Mouse (Mus musculus): ENCODE measurements around the gene Art1. TPM values are rescaled to one million over a fixed set of nuclear protein-coding genes. Genes with fewer than 3 reads are reported as not detected.

The Art1 gene
- polyA plus RNA-seq, 1 experiment from 2014 or later = 5.0 TPM

DNA sequence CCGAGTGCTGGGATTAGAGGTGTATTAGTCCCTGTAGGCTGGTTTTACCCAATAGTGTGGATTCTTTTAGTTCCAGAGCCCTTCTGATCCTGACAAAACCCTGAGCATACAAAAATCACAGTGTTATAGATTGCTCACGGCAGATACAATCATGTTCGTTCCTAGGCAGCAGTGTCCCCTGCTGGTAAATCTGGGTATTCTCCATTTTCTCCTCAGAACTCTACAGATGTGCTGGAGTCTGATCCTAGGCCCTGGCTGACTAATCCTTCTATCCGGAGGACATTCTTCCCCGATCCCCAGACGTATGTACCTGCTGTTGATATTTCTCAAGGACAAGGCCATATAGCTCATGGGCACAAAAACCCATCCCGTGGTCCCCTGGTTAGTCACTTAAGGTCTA, 23.0 kb upstream of the Art1 start:
- Histone ChIP-seq H3K9me3 (replicated peaks; ENCODE audit: control insufficient read depth, low read length) (no peaks in the 10 kb centered on the region), H3K36me3 (ENCODE audit: control insufficient read depth, insufficient read depth) (peaks cover 60% of the 10 kb centered on the region), H3K27ac (ENCODE audit: low read length) (no peak overlapping the region), H3K4me2 (ENCODE audit: low read depth, low read length) (no peak overlapping the region), H3K9ac (ENCODE audit: low read length) (no peak overlapping the region), H3K4me1 (ENCODE audit: control insufficient read depth, insufficient read depth, low read length) (no peaks in the 10 kb centered on the region), H3K4me3 (ENCODE audit: low read length) (no peak overlapping the region), H3K27me3 (ENCODE audit: control insufficient read depth, insufficient read depth, low read length) (no peaks in the 10 kb centered on the region)
- ATAC-seq (replicated peaks; ENCODE audit: extremely low read depth, insufficient read depth, low FRiP score) = no peak
- 76% methylated on average over 7 of the region's 7 CpGs for WGBS

DNA sequence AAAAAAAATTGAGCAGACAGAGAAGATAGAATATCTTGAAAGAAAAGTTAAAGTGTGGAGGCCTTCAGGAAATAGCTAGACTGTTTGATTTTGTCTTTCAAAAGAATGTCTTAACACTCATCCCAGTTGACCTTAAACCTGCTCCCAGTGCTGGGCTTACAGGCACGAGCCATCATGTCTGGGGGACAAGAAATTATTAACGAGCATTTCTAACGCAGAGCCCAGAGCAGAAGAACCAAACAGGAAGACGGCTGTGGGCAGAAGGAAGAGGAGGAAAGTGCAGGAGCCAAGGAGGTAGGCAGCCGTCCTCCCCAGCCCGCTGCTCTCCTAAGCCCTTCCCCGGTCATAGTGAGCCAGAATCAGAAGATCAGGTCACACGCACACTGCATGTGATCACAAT, 21.2 kb upstream of the Art1 start:
- peaks cover 51% of the 10 kb centered on the region for H3K36me3 ChIP-seq (ENCODE audit: control insufficient read depth, insufficient read depth)
- no peak overlapping the region for H3K4me2 ChIP-seq (ENCODE audit: low read depth, low read length)
- H3K9me3 ChIP-seq (replicated peaks; ENCODE audit: control insufficient read depth, low read length) = no peaks in the 10 kb centered on the region
- no peak overlapping the region for H3K4me3 ChIP-seq (ENCODE audit: low read length)
- ATAC-seq (replicated peaks; ENCODE audit: extremely low read depth, insufficient read depth, low FRiP score) = no peak
- H3K4me1 ChIP-seq (ENCODE audit: control insufficient read depth, insufficient read depth, low read length) = no peaks in the 10 kb centered on the region
- H3K27me3 ChIP-seq (ENCODE audit: control insufficient read depth, insufficient read depth, low read length) = no peaks in the 10 kb centered on the region
- H3K9ac ChIP-seq (ENCODE audit: low read length) = no peak overlapping the region
- WGBS = 87% methylated on average over 8 of the region's 8 CpGs
- H3K27ac ChIP-seq (ENCODE audit: low read length) = no peak overlapping the region

DNA sequence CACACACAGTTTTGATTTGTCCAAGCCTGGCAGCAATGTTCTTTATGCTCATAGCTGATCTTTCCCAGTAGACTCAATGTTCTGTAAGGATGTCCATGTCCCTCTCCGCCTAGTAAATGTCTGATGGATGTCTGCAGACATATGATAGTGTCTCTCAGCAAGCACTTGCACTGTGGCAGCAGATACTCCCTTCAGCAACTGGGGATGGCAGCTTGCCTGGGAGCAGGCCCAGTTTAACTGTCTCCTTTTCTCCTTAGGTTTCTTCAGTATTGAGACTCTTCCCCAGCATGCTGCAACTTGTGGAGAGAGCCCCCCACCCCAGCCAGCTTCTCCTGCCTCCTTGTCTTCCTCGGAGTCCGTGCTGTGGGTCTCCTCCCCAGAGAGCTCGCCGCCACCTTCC, 19.8 kb upstream of the Art1 start:
- WGBS = 89% methylated on average over 5 of the region's 5 CpGs
- no peaks in the 10 kb centered on the region for H3K27me3 ChIP-seq (ENCODE audit: control insufficient read depth, insufficient read depth, low read length)
- peaks cover 41% of the 10 kb centered on the region for H3K36me3 ChIP-seq (ENCODE audit: control insufficient read depth, insufficient read depth)
- no peaks in the 10 kb centered on the region for H3K9me3 ChIP-seq (replicated peaks; ENCODE audit: control insufficient read depth, low read length)
- no peak for ATAC-seq (replicated peaks; ENCODE audit: extremely low read depth, insufficient read depth, low FRiP score)
- H3K4me3 ChIP-seq (ENCODE audit: low read length) = no peak overlapping the region
- H3K4me2 ChIP-seq (ENCODE audit: low read depth, low read length) = no peak overlapping the region
- no peak overlapping the region for H3K27ac ChIP-seq (ENCODE audit: low read length)
- no peaks in the 10 kb centered on the region for H3K4me1 ChIP-seq (ENCODE audit: control insufficient read depth, insufficient read depth, low read length)
- H3K9ac ChIP-seq (ENCODE audit: low read length) = no peak overlapping the region

DNA sequence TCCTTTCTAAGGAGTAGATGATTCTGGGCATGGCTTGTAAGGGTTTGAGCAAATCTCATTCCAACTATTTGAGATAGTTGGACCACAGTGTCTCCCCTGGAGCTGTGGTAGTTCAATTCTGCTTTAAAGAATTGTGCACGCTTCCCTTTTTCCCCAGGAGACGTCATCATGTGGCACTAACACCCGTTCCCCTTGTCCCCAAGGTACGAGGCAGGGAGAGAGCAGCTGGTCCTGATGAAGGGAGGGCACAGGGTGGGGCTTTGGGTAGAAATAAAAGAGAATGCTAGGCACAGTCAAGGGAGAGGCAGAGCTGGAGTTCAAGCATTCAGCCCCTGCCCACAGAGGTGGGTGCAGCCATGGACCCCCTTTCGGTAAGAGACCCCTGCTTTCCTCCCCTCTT, 18.7 kb upstream of the Art1 start, which contains the start of gene Trpc2:
Gene Trpc2 (plus strand): TSS at position 301 of the 400 bp plus-strand sequence.
- no peak for ATAC-seq (replicated peaks; ENCODE audit: extremely low read depth, insufficient read depth, low FRiP score)
- H3K9ac ChIP-seq (ENCODE audit: low read length) = no peak within 1 kb of the TSS
- no peak within 1 kb of the TSS for H3K27ac ChIP-seq (ENCODE audit: low read length)
- H3K9me3 ChIP-seq (replicated peaks; ENCODE audit: control insufficient read depth, low read length) = no peaks in the 10 kb centered on the region
- H3K36me3 ChIP-seq (ENCODE audit: control insufficient read depth, insufficient read depth) = peaks cover 31% of the 10 kb centered on the region
- H3K4me1 ChIP-seq (ENCODE audit: control insufficient read depth, insufficient read depth, low read length) = no peaks in the 10 kb centered on the region
- no peaks in the 10 kb centered on the region for H3K27me3 ChIP-seq (ENCODE audit: control insufficient read depth, insufficient read depth, low read length)
- no peak within 1 kb of the TSS for H3K4me2 ChIP-seq (ENCODE audit: low read depth, low read length)
- H3K4me3 ChIP-seq (ENCODE audit: low read length) = no peak within 1 kb of the TSS
- WGBS = 84% methylated on average over 5 of the region's 5 CpGs

DNA sequence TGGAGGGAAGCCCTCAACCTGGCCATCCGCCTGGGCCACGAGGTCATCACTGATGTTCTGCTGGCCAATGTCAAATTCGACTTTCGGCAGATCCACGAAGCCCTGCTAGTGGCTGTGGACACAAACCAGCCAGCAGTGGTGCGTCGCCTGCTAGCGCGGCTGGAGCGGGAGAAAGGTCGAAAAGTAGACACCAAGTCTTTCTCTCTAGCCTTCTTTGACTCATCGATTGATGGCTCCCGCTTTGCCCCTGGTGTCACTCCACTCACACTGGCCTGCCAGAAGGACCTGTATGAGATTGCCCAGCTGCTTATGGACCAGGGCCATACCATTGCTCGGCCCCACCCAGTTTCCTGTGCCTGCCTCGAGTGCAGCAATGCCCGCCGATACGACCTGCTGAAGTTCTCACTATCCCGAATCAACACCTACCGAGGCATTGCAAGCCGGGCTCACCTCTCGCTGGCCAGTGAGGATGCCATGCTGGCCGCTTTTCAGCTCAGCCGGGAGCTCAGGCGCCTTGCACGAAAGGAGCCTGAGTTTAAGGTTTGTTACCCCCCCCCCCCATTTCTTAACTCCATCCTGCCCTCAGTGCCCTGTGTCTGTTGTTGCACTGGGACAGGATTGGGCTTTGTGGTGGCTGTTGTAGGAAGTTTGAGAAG, 17.4 kb upstream of the Art1 start:
- 78% methylated on average over 26 of the region's 26 CpGs for WGBS
- no peak for ATAC-seq (replicated peaks; ENCODE audit: extremely low read depth, insufficient read depth, low FRiP score)
- peaks cover 26% of the 10 kb centered on the region for H3K36me3 ChIP-seq (ENCODE audit: control insufficient read depth, insufficient read depth)

DNA sequence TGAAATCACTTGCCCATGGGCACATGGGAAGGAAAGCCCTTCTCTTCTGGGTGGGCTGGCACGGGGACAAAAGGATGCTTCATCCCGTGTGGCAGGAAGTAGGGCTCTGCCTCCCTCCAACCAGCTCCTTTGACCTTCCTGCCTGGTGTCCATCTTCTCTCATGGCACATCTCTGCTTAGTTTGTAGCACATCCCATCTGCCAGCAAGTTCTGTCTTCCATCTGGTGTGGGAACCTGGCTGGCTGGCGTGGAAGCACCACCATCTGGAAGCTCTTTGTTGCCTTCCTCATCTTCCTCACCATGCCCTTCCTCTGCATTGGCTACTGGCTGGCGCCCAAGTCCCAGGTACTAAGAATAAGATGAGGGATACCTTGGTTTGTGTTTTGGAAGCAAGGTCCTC, 14.2 kb upstream of the Art1 start:
- Histone ChIP-seq H3K27me3 (ENCODE audit: control insufficient read depth, insufficient read depth, low read length) (no peaks in the 10 kb centered on the region), H3K27ac (ENCODE audit: low read length) (no peak overlapping the region), H3K4me3 (ENCODE audit: low read length) (no peak overlapping the region), H3K9me3 (replicated peaks; ENCODE audit: control insufficient read depth, low read length) (no peaks in the 10 kb centered on the region; the same call in 1 of the 2 replicates), H3K4me2 (ENCODE audit: low read depth, low read length) (no peak overlapping the region), H3K4me1 (ENCODE audit: control insufficient read depth, insufficient read depth, low read length) (no peaks in the 10 kb centered on the region), H3K36me3 (ENCODE audit: control insufficient read depth, insufficient read depth) (peaks cover 9% of the 10 kb centered on the region), H3K9ac (ENCODE audit: low read length) (no peak overlapping the region)
- no peak for ATAC-seq (replicated peaks; ENCODE audit: extremely low read depth, insufficient read depth, low FRiP score)
- 94% methylated on average over 4 of the region's 4 CpGs for WGBS

More for the DNA sequence above, 17.4 kb upstream of the Art1 start:
- H3K27ac ChIP-seq (ENCODE audit: low read length) = no peak overlapping the region
- H3K4me3 ChIP-seq (ENCODE audit: low read length) = no peak overlapping the region
- H3K9ac ChIP-seq (ENCODE audit: low read length) = no peak overlapping the region
- H3K4me1 ChIP-seq (ENCODE audit: control insufficient read depth, insufficient read depth, low read length) = no peaks in the 10 kb centered on the region
- H3K27me3 ChIP-seq (ENCODE audit: control insufficient read depth, insufficient read depth, low read length) = no peaks in the 10 kb centered on the region
- H3K4me2 ChIP-seq (ENCODE audit: low read depth, low read length) = no peak overlapping the region
- H3K9me3 ChIP-seq (replicated peaks; ENCODE audit: control insufficient read depth, low read length) = no peaks in the 10 kb centered on the region

DNA sequence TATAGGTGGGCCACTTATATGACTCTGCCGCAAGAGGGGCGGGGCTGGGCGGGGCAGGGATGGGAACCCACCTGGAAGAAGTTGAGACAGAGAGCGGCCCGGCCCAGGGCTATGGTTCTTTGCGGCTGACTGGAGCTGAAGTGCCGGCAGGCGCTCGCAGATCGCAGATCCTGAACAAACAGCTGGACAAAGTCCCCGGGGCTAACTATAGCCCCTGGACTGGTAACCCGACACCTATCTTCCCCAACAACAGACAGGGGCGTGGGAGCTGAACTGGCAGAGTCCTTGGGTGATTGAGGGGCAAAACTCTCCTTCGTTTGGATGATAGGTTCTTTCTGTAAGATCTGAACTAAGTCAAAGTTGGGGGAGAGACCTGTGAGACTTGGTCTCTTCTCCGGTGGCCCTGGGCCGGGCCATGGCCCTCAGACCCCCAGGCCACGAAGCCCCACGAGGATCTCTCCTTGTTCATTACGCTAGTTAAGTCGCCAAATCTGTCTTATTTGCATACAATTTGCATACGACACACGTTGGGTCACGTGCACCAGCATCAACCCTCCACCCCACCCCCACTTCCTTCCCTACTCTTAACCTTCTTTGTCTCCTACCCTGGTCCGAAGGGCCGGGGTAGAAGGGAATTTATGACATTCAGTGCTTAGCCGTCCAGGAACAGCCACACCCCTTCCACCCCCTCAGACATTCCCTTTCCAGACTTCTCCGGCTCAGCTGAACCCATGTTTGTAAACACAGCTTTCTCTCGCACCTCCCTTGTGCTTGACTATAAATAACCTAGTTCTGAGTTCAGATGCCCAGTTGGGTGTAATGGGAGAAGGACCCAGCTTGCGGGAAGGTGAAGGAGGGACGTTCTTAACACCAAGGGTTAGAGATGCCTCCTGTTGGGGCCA, 1.5 kb upstream of the Art1 start:
- Histone ChIP-seq H3K4me1 (ENCODE audit: control insufficient read depth, insufficient read depth, low read length) (peaks cover 17% of the 10 kb centered on the region), H3K27me3 (ENCODE audit: control insufficient read depth, insufficient read depth, low read length) (no peaks in the 10 kb centered on the region), H3K9ac (ENCODE audit: low read length) (peak overlapping the region; percentile 11), H3K27ac (ENCODE audit: low read length) (0 out of 2 replicates have a peak overlapping the region, but pooled peaks have one; percentile 25), H3K9me3 (replicated peaks; ENCODE audit: control insufficient read depth, low read length) (no peaks in the 10 kb centered on the region), H3K36me3 (ENCODE audit: control insufficient read depth, insufficient read depth) (no peaks in the 10 kb centered on the region), H3K4me2 (ENCODE audit: low read depth, low read length) (peak overlapping the region; percentile 60), H3K4me3 (ENCODE audit: low read length) (peak overlapping the region; percentile 30)
- 6% methylated on average over 30 of the region's 30 CpGs for WGBS
- ATAC-seq (replicated peaks; ENCODE audit: extremely low read depth, insufficient read depth, low FRiP score) = peak; percentile 55

DNA sequence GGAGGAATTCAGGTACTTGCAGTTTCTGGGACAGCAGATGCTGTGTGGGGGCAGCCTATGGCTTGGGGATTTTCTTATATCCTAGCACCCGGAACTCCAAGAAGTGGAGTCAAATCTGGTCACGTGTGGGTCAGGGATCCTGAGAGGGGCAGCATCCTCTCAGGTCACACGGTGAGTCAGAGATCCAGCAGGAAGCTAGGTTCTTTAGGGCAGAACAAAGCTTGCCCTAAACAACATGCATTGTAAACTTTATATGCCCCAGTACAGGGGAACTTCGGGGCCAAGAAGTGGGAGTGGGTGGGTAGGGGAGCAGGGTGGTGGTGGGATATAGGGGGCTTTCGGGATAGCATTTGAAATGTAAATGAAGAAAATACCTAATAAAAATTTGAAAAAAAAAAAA, 675 bp upstream of the Art1 start:
- Histone ChIP-seq H3K36me3 (ENCODE audit: control insufficient read depth, insufficient read depth) (no peaks in the 10 kb centered on the region), H3K27ac (ENCODE audit: low read length) (0 out of 2 replicates have a peak overlapping the region, but pooled peaks have one; percentile 25), H3K4me2 (ENCODE audit: low read depth, low read length) (no peak overlapping the region), H3K9me3 (replicated peaks; ENCODE audit: control insufficient read depth, low read length) (no peaks in the 10 kb centered on the region), H3K27me3 (ENCODE audit: control insufficient read depth, insufficient read depth, low read length) (no peaks in the 10 kb centered on the region), H3K4me1 (ENCODE audit: control insufficient read depth, insufficient read depth, low read length) (peaks cover 17% of the 10 kb centered on the region), H3K4me3 (ENCODE audit: low read length) (no peak overlapping the region), H3K9ac (ENCODE audit: low read length) (peak overlapping the region; percentile 21; the same call in 1 of the 2 replicates)
- 69% methylated on average over 5 of the region's 5 CpGs for WGBS
- no peak for ATAC-seq (replicated peaks; ENCODE audit: extremely low read depth, insufficient read depth, low FRiP score)

DNA sequence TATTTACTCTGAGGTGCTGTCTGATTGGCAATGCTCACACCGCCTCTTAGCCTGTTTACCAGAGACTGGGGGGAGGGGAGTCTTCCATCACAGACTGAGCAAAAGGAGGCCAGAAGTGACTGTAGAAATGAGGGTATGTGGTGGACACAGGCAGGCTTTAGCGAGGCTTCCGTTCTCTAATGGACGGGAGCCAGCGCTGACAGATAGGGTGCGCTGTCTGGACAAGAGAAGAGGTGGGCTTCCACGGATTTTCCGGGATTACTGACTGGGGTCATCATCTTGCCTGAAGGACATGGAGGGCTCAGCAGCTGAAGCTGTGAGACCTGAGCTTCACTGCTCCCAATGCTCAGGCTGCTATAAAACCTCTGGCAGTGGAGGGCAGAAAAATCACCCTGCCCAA, 698 bp downstream of the Art1 start:
- Histone ChIP-seq H3K4me1 (ENCODE audit: control insufficient read depth, insufficient read depth, low read length) (peaks cover 22% of the 10 kb centered on the region), H3K4me2 (ENCODE audit: low read depth, low read length) (no peak overlapping the region), H3K36me3 (ENCODE audit: control insufficient read depth, insufficient read depth) (no peaks in the 10 kb centered on the region), H3K27me3 (ENCODE audit: control insufficient read depth, insufficient read depth, low read length) (no peaks in the 10 kb centered on the region), H3K9ac (ENCODE audit: low read length) (no peak overlapping the region), H3K9me3 (replicated peaks; ENCODE audit: control insufficient read depth, low read length) (no peaks in the 10 kb centered on the region), H3K4me3 (ENCODE audit: low read length) (no peak overlapping the region), H3K27ac (ENCODE audit: low read length) (no peak overlapping the region)
- ATAC-seq (replicated peaks; ENCODE audit: extremely low read depth, insufficient read depth, low FRiP score) = no peak
- WGBS = 50% methylated on average over 8 of the region's 8 CpGs
